Mouse (Mus musculus) cortical plate, adult 2 months (tissue): ENCODE results near the gene Cad.

Experiments
- CTCF ChIP-seq: fragments of 200-500 bp; IDR thresholded peaks from 2 replicates; pipeline ENCODE4 v1.5.1; 2011; ENCODE audit warnings: mild to moderate bottlenecking, control low read depth, low read length; ENCODE audit not compliant: insufficient read depth; ENCODE audit errors: extremely low read depth
- POLR2A ChIP-seq: fragments of 200-500 bp; IDR thresholded peaks from 2 replicates; pipeline ENCODE4 v1.6.1; 2011; ENCODE audit warnings: mild to moderate bottlenecking, low read length, control low read depth; ENCODE audit not compliant: insufficient read depth; ENCODE audit errors: extremely low read depth

DNA sequence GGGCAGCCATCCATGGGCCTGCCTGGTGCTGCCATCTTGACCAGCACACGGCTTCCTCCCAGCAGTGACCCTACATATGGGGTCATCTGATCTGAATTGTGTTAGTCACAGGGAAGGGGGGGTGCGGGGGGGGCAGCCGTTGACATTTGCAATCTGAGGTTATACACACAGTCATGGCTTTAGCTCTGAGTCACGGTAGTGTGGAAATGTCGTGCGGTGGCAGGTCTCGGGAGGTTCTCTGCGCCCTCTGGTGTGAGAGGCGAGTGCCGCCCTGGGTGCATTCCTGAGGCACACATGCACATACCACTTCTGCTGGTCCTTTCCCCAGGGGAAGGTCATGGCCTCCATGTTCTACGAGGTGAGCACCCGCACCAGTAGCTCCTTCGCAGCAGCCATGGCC, 21.8 kb downstream of the Cad start:
- TF ChIP-seq CTCF (no peak), POLR2A (no peak)
